Mouse (Mus musculus) cerebellum, postnatal 14 days (tissue): ENCODE measurements around the gene Sirt4.

Experiments used
- DNase-seq, 2 experiments: peaks; one replicate each; pipeline ENCODE4 v3.0.0; 2021; ENCODE audit warnings: mixed read lengths in 2 of 2

Gene Sirt4

GRCm38 (mm10) chr5:115432395-115432794 lies 52.1 kb downstream of the Sirt4 start:
- peak; percentile 37 to 39 for DNase-seq

- peak in 1 of 2 experiments; percentile 16 for DNase-seq
Measured at GRCm38 (mm10) chr5:115431898-115432259, 52.6 kb downstream of the Sirt4 start.

GRCm38 (mm10) chr5:115431061-115431897 lies 53.2 kb downstream of the Sirt4 start:
- peak; percentile 62 to 75 for DNase-seq

GRCm38 (mm10) chr5:115430187-115430960 lies 54.2 kb downstream of the Sirt4 start:
- DNase-seq = peak; percentile 41 to 52

- peak; percentile 55 to 59 for DNase-seq
Measured at GRCm38 (mm10) chr5:115429359-115430186, 55.0 kb downstream of the Sirt4 start, which contains the start of gene Msi1. Gene Msi1 (plus strand): TSS chr5:115429599.

GRCm38 (mm10) chr5:115428831-115429358 lies 55.6 kb downstream of the Sirt4 start:
- DNase-seq = no peak
